Mouse (Mus musculus): ENCODE measurements around the gene Zfp688. TPM values are rescaled to one million over a fixed set of nuclear protein-coding genes. Genes with fewer than 3 reads are reported as not detected.
"Not testable (repeated sequence)": the region's sequence is repeated elsewhere in the genome, so short reads cannot be mapped to it uniquely, and the experiment has no call there.

Gene Zfp688
- polyA plus RNA-seq, 1 experiment from 2014 or later, result 35.0 TPM

GRCm38 (mm10) chr7:127402980-127403379 lies 18.9 kb downstream of the Zfp688 start:
- H3K27me3 ChIP-seq, result 0 out of 2 replicates have a peak, but pooled peaks cover 4% of the 10 kb centered on the region
- 52% methylated on average over 2 of the region's 2 CpGs for WGBS
- no peak overlapping the region for H3K4me2 ChIP-seq
- no peaks in the 10 kb centered on the region for H3K9me3 ChIP-seq
- ATAC-seq (ENCODE audit: low FRiP score), result no peak
- H3K4me1 ChIP-seq (replicated peaks), result peaks cover 11% of the 10 kb centered on the region
- H3K36me3 ChIP-seq, result peaks cover 4% of the 10 kb centered on the region; the same call in 1 of the 2 replicates
- no peak overlapping the region for H3K4me3 ChIP-seq
- no peak overlapping the region for H3K9ac ChIP-seq
- H3K27ac ChIP-seq, result no peak overlapping the region

- WGBS, result 65% methylated on average over 3 of the region's 3 CpGs
- H3K36me3 ChIP-seq, result peaks cover 4% of the 10 kb centered on the region; the same call in 1 of the 2 replicates
- H3K4me3 ChIP-seq, result no peak overlapping the region
- H3K4me2 ChIP-seq, result no peak overlapping the region
- H3K27me3 ChIP-seq, result peaks cover 17% of the 10 kb centered on the region
- H3K4me1 ChIP-seq (replicated peaks), result no peaks in the 10 kb centered on the region
- H3K9ac ChIP-seq, result no peak overlapping the region
- H3K27ac ChIP-seq, result no peak overlapping the region
- no peaks in the 10 kb centered on the region for H3K9me3 ChIP-seq
- no peak for ATAC-seq (ENCODE audit: low FRiP score)
Measured at GRCm38 (mm10) chr7:127400355-127400754, 21.5 kb downstream of the Zfp688 start.

- WGBS, result 27% methylated on average over 7 of the region's 7 CpGs
- H3K4me3 ChIP-seq, result peak overlapping the region; percentile 65
- no peaks in the 10 kb centered on the region for H3K9me3 ChIP-seq
- peaks cover 16% of the 10 kb centered on the region for H3K4me1 ChIP-seq (replicated peaks)
- peak overlapping the region; percentile 67 for H3K9ac ChIP-seq
- peaks cover 13% of the 10 kb centered on the region for H3K27me3 ChIP-seq
- H3K36me3 ChIP-seq, result peaks cover 15% of the 10 kb centered on the region
- peak overlapping the region; percentile 89 for H3K27ac ChIP-seq
- H3K4me2 ChIP-seq, result peak overlapping the region; percentile 85
- peak; percentile 37; the same call in 1 of the 2 replicates for ATAC-seq (ENCODE audit: low FRiP score)
Measured at GRCm38 (mm10) chr7:127393944-127394333, 27.9 kb downstream of the Zfp688 start.

- no peaks in the 10 kb centered on the region for H3K9me3 ChIP-seq
- ATAC-seq (ENCODE audit: low FRiP score), result peak; percentile 93
- peak within 1 kb of the TSS; percentile 84 for H3K9ac ChIP-seq
- peak within 1 kb of the TSS; percentile 89 for H3K27ac ChIP-seq
- H3K36me3 ChIP-seq, result peaks cover 15% of the 10 kb centered on the region
- peak within 1 kb of the TSS; percentile 85 for H3K4me2 ChIP-seq
- WGBS, result under 1% methylated on average over 45 of the region's 45 CpGs
- H3K4me1 ChIP-seq (replicated peaks), result peaks cover 16% of the 10 kb centered on the region
- H3K4me3 ChIP-seq, result peak within 1 kb of the TSS; percentile 65
- H3K27me3 ChIP-seq, result peaks cover 13% of the 10 kb centered on the region
Measured at GRCm38 (mm10) chr7:127393157-127393943, 28.5 kb downstream of the Zfp688 start, which contains the start of gene E430018J23Rik. Gene E430018J23Rik (minus strand): TSS chr7:127393629.

- Histone ChIP-seq H3K4me2 (peak overlapping the region; percentile 85), H3K9me3 (no peaks in the 10 kb centered on the region), H3K27me3 (peaks cover 8% of the 10 kb centered on the region), H3K27ac (0 out of 2 replicates have a peak overlapping the region, but pooled peaks have one; percentile 89), H3K9ac (peak overlapping the region; percentile 84), H3K4me1 (replicated peaks) (peaks cover 16% of the 10 kb centered on the region), H3K4me3 (peak overlapping the region; percentile 65), H3K36me3 (peaks cover 15% of the 10 kb centered on the region)
- ATAC-seq (ENCODE audit: low FRiP score), result no peak
- 87% methylated on average over 8 of the region's 8 CpGs for WGBS
Measured at GRCm38 (mm10) chr7:127392251-127392824, 29.5 kb downstream of the Zfp688 start.

DNA sequence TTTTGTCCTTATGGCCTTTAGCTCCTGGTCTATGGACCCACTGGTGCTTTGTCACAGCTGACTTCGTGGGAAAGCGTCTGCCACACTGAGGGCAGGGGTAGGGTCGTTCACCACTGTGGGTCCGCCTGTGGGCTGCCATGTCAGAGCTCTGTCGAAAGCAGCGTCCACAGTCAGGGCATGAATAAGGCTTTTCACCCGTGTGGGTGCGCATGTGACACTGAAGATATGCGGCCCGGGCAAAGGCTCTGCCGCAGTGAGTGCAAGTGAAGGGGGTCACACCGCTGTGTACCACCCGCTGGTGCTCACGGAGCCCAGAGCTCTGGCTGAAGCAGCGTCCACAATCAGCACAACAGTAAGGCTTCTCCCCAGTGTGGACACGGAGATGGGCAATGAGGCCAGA lies 30.3 kb downstream of the Zfp688 start:
- peaks cover 15% of the 10 kb centered on the region for H3K36me3 ChIP-seq
- no peaks in the 10 kb centered on the region for H3K9me3 ChIP-seq
- no peak for ATAC-seq (ENCODE audit: low FRiP score)
- no peak overlapping the region for H3K9ac ChIP-seq
- peaks cover 16% of the 10 kb centered on the region for H3K4me1 ChIP-seq (replicated peaks)
- H3K27me3 ChIP-seq, result 0 out of 2 replicates have a peak, but pooled peaks cover 4% of the 10 kb centered on the region
- no peak overlapping the region for H3K27ac ChIP-seq
- no peak overlapping the region for H3K4me2 ChIP-seq
- no peak overlapping the region for H3K4me3 ChIP-seq
- WGBS, result 94% methylated on average over 16 of the region's 16 CpGs

- Histone ChIP-seq H3K4me3 (no peak overlapping the region), H3K27me3 (no peaks in the 10 kb centered on the region), H3K9me3 (no peaks in the 10 kb centered on the region), H3K4me2 (no peak overlapping the region), H3K4me1 (replicated peaks) (peaks cover 27% of the 10 kb centered on the region), H3K36me3 (peaks cover 18% of the 10 kb centered on the region), H3K27ac (no peak overlapping the region), H3K9ac (no peak overlapping the region)
- no peak for ATAC-seq (ENCODE audit: low FRiP score)
- WGBS, result 77% methylated on average over 7 of the region's 7 CpGs
Measured at GRCm38 (mm10) chr7:127390306-127390705, 31.6 kb downstream of the Zfp688 start.

DNA sequence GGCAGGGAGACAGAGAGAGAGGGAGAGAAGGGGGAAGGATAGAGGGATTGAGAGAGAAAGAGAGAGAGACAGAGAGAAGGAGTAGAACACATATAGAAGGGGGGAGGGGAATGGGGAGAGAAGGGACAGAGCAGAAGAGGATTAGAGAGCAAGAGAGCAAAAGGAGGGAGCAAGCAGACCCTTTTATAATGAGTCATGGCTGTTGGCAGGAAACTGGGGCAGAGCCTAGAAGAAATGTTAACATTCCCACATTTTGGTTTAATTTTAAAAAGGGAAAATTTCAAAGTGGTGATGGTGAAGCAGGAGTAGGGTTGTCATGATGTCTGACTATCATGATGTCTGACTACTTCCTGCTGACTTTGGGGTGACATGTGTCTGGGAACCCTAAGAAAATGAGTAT lies 33.7 kb downstream of the Zfp688 start:
- H3K36me3 ChIP-seq, result peaks cover 28% of the 10 kb centered on the region
- not testable (repeated sequence) for H3K27me3 ChIP-seq; H3K9ac ChIP-seq; H3K4me3 ChIP-seq; H3K4me2 ChIP-seq; ATAC-seq (ENCODE audit: low FRiP score); H3K9me3 ChIP-seq; H3K27ac ChIP-seq
- H3K4me1 ChIP-seq (replicated peaks), result peaks cover 20% of the 10 kb centered on the region

GRCm38 (mm10) chr7:127386641-127387392 lies 35.1 kb downstream of the Zfp688 start, which contains the start of gene 9130019O22Rik:
Gene 9130019O22Rik (minus strand): TSS chr7:127387166.
- Histone ChIP-seq H3K4me3 (peak within 1 kb of the TSS; percentile 58), H3K27me3 (no peaks in the 10 kb centered on the region), H3K4me2 (peak within 1 kb of the TSS; percentile 72), H3K9me3 (no peaks in the 10 kb centered on the region), H3K36me3 (peaks cover 37% of the 10 kb centered on the region), H3K4me1 (replicated peaks) (peaks cover 11% of the 10 kb centered on the region), H3K27ac (peak within 1 kb of the TSS; percentile 52; the same call in 1 of the 2 replicates), H3K9ac (peak within 1 kb of the TSS; percentile 82)
- peak; percentile 82 for ATAC-seq (ENCODE audit: low FRiP score)
- WGBS, result 15% methylated on average over 38 of the region's 38 CpGs

DNA sequence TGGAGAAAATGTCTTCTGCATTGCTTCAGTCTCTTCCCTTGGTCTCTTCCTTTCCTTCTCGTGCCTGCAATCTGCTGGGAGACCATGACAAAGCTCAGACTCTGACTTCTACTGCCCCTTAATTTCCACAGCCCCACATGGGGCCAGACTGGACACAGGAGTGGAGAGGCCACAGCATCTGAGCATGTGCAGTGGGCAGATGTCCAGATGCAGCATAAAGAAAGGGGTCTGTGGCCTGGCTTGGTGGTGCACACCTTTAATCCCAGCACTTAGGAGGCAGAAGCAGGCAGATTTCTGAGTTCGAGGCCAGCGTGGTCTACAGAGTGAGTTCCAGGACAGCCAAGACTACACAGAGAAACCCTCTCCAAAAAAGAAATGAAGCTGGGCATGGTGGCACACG lies 36.3 kb downstream of the Zfp688 start:
- H3K4me2 ChIP-seq; H3K9ac ChIP-seq; ATAC-seq (ENCODE audit: low FRiP score); H3K4me3 ChIP-seq; H3K9me3 ChIP-seq; H3K27me3 ChIP-seq; H3K27ac ChIP-seq: not testable (repeated sequence)
- Histone ChIP-seq H3K36me3 (peaks cover 26% of the 10 kb centered on the region), H3K4me1 (replicated peaks) (peaks cover 11% of the 10 kb centered on the region)
- WGBS, result 94% methylated on average over 4 of the region's 4 CpGs

GRCm38 (mm10) chr7:127378310-127378921 lies 43.5 kb downstream of the Zfp688 start:
- H3K36me3 ChIP-seq, result peaks cover 22% of the 10 kb centered on the region
- no peak overlapping the region for H3K4me2 ChIP-seq
- no peak overlapping the region for H3K27ac ChIP-seq
- peaks cover 6% of the 10 kb centered on the region for H3K4me1 ChIP-seq (replicated peaks)
- H3K4me3 ChIP-seq, result no peak overlapping the region
- no peaks in the 10 kb centered on the region for H3K9me3 ChIP-seq
- ATAC-seq (ENCODE audit: low FRiP score), result no peak
- no peak overlapping the region for H3K9ac ChIP-seq
- H3K27me3 ChIP-seq, result no peaks in the 10 kb centered on the region
- 79% methylated on average over 6 of the region's 6 CpGs for WGBS
